Mouse (Mus musculus) ES-E14 (cell line): Measurements from ENCODE around the gene Dpp6.

Source experiments
- CHD2 ChIP-seq: IDR thresholded peaks from 2 replicates; pipeline ENCODE4 v1.6.1; 2014; ENCODE audit warnings: mild to moderate bottlenecking, low read depth, low read length, inconsistent platforms
- HCFC1 ChIP-seq: IDR thresholded peaks from 2 replicates; pipeline ENCODE4 v1.6.1; 2012; ENCODE audit warnings: low read length, inconsistent platforms, borderline replicate concordance; ENCODE audit not compliant: insufficient read depth
- MAFK ChIP-seq: IDR thresholded peaks from 2 replicates; pipeline ENCODE4 v1.6.1; 2014; ENCODE audit warnings: mild to moderate bottlenecking, low read depth, low read length, inconsistent platforms; ENCODE audit not compliant: insufficient read depth
- ZC3H11A ChIP-seq: IDR thresholded peaks from 2 replicates; pipeline ENCODE4 v1.6.1; 2012; ENCODE audit warnings: low read depth, mild to moderate bottlenecking, inconsistent platforms, low read length, borderline replicate concordance
- ZNF384 ChIP-seq: IDR thresholded peaks from 2 replicates; pipeline ENCODE4 v1.6.1; 2012; ENCODE audit warnings: low read depth, low read length, inconsistent platforms

GRCm38 (mm10) chr5:27134436-27135005, 317.5 kb downstream of the Dpp6 start:
- TF ChIP-seq ZC3H11A (no peak), HCFC1 (no peak), MAFK (no peak), ZNF384 (no peak), CHD2 (no peak)
